Mouse (Mus musculus) lung, postnatal 36 days (tissue): ENCODE results near the gene Gh.

Source experiments
- DNase-seq: peaks from one replicate; pipeline ENCODE4 v3.0.0; 2022; ENCODE audit warnings: mixed read lengths

The Gh gene

DNA sequence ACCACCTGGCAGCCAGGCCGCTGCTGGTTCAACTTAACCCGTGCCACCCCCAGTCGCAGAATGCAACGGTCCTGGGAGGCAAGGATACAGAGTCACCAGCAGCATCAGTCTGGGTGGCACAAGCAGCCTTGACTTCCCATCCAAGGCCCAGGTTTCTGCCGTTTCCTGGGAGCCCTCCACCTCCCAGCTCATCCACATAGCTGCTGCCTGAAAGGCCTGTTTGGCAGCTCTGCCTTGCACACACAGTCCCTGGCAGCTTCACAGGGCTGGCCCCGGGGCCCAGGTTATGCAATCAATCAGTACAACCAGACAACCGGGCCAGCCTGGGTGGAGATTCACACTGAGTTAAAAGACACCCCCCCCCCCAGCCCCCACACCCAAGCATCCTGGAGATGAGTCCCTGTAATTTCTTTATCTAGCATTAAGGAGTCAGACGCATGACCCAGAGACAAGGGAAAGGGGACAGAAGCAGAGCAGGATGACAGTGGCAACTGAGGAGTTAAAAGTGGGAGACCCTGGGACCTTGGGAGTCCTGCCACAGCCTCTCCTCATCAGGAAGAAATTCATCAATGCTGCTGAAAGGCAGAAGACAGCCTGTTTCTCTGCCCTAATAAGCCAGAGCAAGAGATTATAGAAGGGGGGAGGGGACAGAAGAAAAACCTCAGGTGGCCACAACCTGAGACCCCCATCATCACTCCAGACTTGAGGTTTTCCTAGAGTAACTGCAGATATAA, 33.2 kb downstream of the Gh start:
- peak; percentile 91 for DNase-seq

DNA sequence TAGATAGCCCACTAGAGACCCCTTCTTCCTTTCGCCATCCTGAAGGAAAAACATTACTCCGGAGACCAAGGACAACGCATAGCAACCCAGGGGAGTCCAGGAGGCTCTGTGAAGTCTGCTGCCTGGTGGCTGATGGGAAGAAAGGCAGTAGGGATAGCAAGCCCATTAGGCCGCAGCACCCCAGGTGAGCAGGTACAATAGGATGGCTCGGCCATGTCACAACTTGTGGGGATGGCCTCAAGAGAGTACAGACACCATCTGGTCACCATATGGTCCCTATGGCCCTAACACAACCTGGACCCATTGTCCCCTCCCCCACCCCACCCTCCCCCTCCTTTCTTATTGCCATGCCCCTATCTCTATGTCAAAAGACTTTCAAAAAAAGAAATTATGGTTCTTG, 33.8 kb downstream of the Gh start:
- DNase-seq = no peak

DNA sequence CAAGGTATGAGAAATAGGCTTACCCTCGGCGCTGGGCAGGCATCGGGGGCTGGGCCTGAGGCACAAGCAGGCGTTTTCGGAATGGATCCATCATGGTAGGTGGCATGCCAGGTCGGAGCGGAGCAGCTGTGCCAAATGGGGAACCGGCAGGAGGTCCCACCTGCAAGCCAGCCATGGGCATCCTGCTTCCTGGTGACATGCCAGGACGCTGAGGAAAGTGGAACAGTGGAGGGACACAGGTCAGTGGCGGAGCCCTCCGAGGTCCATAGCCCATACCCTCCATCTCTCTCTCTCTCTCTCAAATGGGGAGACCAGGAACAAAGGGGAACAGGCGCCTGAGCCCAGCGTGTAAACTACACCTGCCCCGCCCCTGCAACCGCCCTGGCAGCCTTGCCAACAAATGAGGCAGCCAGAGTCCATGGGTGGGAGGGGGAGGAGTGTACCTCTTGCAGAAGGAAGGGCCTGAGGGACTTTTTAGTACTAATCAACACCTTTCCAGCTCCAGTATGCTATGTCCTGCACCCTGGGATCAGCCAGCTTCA, 34.3 kb downstream of the Gh start:
- DNase-seq = peak; percentile 86

DNA sequence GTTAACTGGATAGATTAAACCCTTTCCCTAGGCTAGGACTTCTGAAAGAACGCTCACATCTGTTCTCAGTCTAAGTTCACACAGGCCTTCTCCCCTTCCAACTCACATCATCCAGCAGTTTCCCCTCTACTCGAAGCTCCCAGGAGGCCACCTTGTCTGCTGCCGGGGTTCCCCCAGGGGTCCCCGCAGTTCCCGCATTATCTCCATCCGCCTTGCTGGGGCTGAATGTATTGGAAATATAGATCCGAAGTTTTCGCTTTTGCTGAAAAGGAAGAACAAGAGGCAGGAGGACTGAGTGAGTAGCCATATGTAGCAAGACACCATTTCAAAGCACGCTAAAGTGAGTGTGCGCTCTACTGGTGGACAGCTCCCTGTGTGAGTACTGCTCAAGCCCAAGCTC, 35.2 kb downstream of the Gh start:
- DNase-seq = no peak

DNA sequence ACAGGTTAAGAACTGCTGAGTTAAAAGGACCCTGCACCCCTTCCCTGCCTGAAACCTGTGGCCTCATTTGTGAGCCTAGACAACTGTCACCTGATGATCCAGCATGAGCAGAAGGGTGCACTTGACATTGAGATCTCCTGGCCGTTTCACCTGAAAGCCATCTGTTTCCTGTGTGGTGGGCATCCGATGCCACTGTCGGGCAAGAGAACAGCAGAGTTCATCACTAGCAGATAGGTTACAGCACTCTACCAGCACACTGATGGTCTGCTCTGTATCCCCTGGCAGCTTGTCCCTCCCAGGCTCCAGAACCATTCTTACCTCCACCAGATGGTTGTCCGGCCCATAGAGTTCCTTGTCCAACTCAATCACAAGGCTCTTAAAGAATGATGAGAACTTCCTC, 36.1 kb downstream of the Gh start:
- no peak for DNase-seq

DNA sequence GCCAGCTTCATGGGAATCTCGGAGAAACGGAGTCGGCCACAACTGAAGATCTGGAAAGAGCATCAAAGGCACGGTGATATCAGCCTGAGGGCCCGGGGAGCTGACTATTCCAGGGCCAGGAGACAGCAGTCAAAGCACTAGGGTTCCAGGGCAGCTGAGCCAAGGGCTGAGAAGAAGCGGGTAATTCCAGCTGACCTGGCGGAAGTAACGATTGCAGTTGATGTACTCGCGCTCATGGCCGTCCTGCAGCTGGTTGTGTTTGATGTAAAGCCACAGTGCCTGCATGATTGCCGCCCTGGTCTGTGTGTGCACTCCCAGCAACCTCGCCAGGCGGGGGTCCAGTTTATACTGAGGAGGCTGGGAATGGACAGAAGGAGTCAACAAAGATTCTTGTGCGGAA, 36.7 kb downstream of the Gh start:
- no peak for DNase-seq

DNA sequence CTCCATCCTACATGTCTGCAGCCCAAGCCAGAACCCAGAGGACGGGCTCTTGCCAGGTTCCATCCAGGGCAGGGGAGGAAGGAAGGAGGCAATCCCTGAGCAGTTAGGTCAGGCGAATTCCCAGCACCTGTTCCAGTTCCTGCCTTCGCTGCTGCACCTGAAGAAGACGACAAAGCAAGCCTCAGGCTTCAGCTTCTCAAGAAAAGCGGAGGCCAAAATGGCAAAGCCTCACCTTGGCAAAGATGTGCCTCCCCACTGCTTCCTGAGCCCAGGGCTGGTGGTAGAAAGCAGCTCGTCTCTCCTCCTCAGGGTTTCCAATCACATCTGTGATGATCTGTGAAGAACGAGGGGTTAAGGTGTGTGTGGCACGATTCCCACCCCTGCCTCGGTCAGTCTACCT, 37.7 kb downstream of the Gh start:
- no peak for DNase-seq

DNA sequence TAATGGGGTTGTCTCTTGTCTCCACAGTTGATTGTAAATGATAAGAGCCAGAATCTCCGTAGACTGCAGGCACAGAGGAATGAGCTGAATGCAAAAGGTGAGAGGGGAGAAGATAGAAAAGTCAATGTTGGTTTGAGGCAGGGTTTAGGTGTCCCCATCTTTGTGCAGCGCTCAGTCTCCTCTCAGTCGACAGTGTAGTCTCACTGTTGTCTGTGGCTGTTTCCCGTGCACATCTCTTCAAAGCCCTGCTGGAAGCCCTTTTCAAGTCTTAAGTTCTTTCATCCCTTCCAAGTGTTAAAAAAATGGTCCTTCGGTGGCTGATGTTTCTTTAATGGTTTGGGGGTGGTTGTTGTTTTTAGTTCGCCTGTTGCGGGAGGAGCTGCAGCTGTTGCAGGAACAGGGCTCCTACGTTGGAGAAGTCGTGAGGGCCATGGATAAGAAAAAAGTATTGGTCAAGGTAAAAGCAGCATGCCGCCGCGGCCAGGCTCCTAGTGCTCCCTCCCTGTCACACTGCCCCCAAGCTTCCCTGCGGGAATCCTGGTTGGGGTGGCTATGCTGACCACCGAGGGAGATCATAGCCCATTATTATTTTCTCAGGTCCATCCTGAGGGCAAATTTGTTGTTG, 40.7 kb downstream of the Gh start:
- no peak for DNase-seq

DNA sequence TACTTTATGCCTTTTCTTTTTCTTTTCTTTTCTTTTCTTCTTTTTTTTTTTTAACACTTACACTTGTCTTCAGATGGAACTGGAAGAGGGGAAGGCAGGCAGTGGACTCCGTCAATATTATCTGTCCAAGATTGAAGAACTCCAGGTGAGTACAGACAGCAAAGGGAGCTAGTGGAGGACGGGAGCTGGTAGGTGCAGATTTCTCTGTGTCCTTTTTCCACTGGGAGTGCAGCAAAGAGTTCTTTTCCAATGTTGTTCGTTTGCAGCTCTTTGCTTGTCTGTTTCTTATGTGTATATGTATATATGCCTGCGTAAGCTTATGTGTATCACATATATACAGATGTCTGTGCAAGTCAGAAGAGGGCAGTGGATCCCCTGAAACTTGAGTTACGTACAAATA, 44.9 kb downstream of the Gh start:
- peak; percentile 76 for DNase-seq

DNA sequence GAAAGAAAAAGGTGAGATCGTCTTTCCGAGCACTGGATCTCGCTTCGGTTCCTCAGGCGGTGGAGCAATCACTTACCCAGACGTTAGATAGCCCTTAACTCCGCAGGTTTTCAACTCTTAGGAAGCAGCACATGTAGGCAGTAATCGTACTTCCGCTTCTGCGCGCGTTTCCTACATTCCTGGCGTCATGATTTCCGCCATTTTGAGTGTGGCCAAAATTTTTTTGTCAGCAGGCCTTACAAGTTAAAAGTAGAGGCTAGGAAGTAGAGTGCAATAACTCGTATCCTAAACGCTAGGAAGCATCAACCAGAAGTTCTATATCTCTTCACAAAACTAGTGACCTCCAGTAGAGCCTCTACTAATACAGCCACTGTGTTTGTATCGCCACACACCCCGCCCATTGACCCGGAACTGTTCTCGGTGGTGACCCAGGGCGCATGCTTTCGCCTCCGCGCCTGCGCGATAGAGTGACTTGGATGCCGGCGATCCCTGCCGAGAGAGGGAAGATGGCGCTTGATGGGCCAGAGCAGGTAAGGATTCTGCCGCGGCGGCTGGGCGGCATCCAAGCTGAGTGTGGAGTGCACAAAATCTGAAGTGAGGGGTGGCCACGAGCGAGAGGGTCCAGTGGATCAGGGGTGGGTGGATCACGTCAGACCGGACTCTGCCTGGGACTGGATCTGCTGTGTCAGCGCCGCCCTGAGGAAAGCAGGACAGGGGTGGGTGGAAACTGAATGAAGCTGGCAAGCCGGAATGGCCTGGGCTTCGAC, 45.8 kb downstream of the Gh start, which contains the start of the genes Ftsj3 and Psmc5:
Gene Ftsj3 (minus strand): TSS at position 395 of the 767 bp plus-strand sequence.
Gene Psmc5 (plus strand): TSS at position 470 of the 767 bp plus-strand sequence.
- peak; percentile 99 for DNase-seq

DNA sequence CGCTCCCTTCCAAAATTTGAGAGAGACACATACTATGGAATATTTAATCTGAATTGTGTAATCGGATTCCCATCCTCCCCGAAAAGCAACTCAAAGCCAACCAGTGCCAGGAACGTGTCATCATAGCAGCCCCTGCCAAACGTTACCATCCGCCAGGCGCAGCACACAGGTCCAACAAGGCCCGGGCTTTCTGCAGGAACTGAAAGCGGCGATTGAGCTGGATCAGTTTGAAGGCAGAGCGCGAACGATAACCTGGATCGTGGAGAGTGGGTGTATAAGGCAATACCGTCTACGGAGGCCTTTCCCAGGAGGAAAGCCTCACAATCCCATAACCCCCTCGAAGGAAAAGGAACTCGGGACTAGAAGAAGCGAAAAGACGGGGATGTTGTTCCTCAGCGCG, 46.5 kb downstream of the Gh start:
- DNase-seq = no peak

DNA sequence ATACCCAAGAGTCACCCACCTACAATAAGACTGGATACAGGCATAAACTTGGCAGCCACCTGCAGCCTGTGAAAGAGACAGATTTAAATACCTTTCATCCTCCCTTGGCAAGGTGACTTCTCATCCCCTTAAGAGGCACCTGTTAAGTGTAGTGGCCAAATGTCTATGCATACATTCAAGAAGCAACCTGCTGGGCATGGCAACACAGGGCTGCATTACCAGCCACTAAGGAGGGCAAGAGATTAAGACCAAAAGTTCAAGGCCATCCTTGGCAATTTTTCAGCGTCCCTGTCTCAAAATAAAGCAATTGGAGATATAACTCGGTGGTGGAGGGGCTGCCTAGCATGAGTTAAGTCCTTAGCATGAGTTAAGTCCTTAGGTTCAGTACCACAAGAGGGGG, 46.9 kb downstream of the Gh start:
- no peak for DNase-seq
